Mouse (Mus musculus): ENCODE data around the gene Col6a5. TPM values are rescaled to one million over a fixed set of nuclear protein-coding genes. Genes with fewer than 3 reads are reported as not detected.

The Col6a5 gene
- polyA plus RNA-seq, 1 experiment from 2014 or later: 0.10 TPM

DNA sequence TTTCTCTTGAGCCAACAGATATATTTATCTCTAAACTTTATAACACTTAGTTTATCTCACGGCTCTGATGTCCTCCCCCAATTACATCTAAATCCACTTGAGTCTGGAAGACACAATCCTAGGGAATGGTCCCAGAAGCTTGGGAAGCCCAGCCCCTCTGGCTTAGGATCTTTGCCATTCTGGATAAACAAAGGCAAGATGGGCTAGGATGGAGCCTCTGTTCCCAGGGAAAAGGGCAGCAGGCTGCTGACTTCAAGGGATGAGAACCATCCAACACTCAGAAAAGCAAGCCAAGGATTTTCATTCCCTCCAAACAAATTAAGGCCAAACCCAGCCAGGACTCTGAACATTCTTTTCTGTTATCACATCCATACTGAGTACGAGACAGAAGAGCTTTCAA lies 51.1 kb downstream of the Col6a5 start:
- Histone ChIP-seq H3K9ac (no peak overlapping the region), H3K4me1 (no peaks in the 10 kb centered on the region), H3K27ac (no peak overlapping the region), H3K27me3 (no peaks in the 10 kb centered on the region), H3K9me3 (0 out of 2 replicates have a peak, but pooled peaks cover 3% of the 10 kb centered on the region), H3K4me2 (no peak overlapping the region), H3K36me3 (no peaks in the 10 kb centered on the region), H3K4me3 (no peak overlapping the region)
- no peak for ATAC-seq (ENCODE audit: insufficient number of reproducible peaks, insufficient read depth, low FRiP score, low TSS enrichment, low read depth)
- 90% methylated on average over 2 of the region's 2 CpGs for WGBS

GRCm38 (mm10) chr9:105907411-105907810 lies 53.0 kb downstream of the Col6a5 start:
- H3K27me3 ChIP-seq: no peaks in the 10 kb centered on the region
- 78% methylated on average over 6 of the region's 6 CpGs for WGBS
- ATAC-seq (ENCODE audit: insufficient number of reproducible peaks, insufficient read depth, low FRiP score, low TSS enrichment, low read depth): no peak

GRCm38 (mm10) chr9:105887521-105887920 lies 72.9 kb downstream of the Col6a5 start:
- Histone ChIP-seq H3K27ac (no peak overlapping the region), H3K27me3 (no peaks in the 10 kb centered on the region), H3K9ac (no peak overlapping the region), H3K4me2 (no peak overlapping the region), H3K4me3 (no peak overlapping the region), H3K4me1 (no peaks in the 10 kb centered on the region), H3K9me3 (no peaks in the 10 kb centered on the region), H3K36me3 (no peaks in the 10 kb centered on the region)
- ATAC-seq (ENCODE audit: insufficient number of reproducible peaks, insufficient read depth, low FRiP score, low TSS enrichment, low read depth): no peak
- WGBS: 49% methylated on average over 2 of the region's 2 CpGs

More at GRCm38 (mm10) chr9:105907411-105907810, 53.0 kb downstream of the Col6a5 start:
- 0 out of 2 replicates have a peak, but pooled peaks cover 3% of the 10 kb centered on the region for H3K9me3 ChIP-seq
- no peak overlapping the region for H3K9ac ChIP-seq
- H3K4me2 ChIP-seq: no peak overlapping the region
- no peak overlapping the region for H3K27ac ChIP-seq
- H3K36me3 ChIP-seq: no peaks in the 10 kb centered on the region
- H3K4me1 ChIP-seq: no peaks in the 10 kb centered on the region
- no peak overlapping the region for H3K4me3 ChIP-seq

DNA sequence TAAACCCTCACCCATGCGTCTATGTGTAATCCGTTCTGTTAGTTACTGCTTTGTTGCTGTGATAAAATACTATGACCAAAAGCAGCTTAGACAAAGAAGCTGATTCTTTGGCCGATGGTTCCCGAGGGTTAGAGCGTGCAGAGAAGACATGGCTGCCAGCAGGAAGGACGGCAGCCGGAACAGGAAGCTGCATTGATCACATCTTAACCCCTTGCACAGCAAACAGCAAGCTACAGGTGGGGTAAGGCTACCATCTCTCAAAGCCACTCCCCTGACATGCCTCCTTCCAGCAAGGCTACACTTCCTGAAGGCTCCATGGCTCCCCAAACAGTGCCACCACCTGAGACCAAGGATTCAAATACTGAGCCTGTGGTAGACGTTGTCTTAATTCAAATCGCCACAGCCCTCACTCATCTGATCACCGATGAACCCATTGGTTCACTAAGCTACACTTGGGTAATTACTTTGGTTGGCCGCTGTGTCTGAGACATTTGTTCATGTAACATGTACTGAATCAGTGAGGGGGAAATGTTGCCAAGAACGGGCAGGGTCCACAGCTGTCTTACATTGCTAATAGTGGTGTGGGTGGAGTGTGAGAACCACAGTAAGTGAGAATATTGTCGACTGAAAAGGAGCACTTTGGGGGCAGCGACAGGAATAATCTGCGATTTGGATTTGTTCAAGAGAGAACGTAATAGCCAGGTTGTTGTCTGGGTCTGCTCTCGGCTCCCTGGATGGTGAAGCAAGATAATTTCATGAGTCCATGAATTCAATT lies 75.6 kb downstream of the Col6a5 start:
- ATAC-seq (ENCODE audit: insufficient number of reproducible peaks, insufficient read depth, low FRiP score, low TSS enrichment, low read depth): no peak
- no peaks in the 10 kb centered on the region for H3K27me3 ChIP-seq
- H3K9ac ChIP-seq: no peak overlapping the region
- no peaks in the 10 kb centered on the region for H3K4me1 ChIP-seq
- WGBS: 75% methylated on average over 17 of the region's 17 CpGs
- H3K4me3 ChIP-seq: no peak overlapping the region
- no peaks in the 10 kb centered on the region for H3K9me3 ChIP-seq
- H3K4me2 ChIP-seq: no peak overlapping the region
- H3K27ac ChIP-seq: no peak overlapping the region
- no peaks in the 10 kb centered on the region for H3K36me3 ChIP-seq

GRCm38 (mm10) chr9:105880743-105881142 lies 79.7 kb downstream of the Col6a5 start:
- Histone ChIP-seq H3K27me3 (no peaks in the 10 kb centered on the region), H3K9ac (no peak overlapping the region), H3K4me1 (no peaks in the 10 kb centered on the region), H3K4me3 (no peak overlapping the region), H3K36me3 (no peaks in the 10 kb centered on the region), H3K27ac (no peak overlapping the region), H3K4me2 (no peak overlapping the region), H3K9me3 (no peaks in the 10 kb centered on the region)
- ATAC-seq (ENCODE audit: insufficient number of reproducible peaks, insufficient read depth, low FRiP score, low TSS enrichment, low read depth): no peak
- 78% methylated on average over 4 of the region's 4 CpGs for WGBS

DNA sequence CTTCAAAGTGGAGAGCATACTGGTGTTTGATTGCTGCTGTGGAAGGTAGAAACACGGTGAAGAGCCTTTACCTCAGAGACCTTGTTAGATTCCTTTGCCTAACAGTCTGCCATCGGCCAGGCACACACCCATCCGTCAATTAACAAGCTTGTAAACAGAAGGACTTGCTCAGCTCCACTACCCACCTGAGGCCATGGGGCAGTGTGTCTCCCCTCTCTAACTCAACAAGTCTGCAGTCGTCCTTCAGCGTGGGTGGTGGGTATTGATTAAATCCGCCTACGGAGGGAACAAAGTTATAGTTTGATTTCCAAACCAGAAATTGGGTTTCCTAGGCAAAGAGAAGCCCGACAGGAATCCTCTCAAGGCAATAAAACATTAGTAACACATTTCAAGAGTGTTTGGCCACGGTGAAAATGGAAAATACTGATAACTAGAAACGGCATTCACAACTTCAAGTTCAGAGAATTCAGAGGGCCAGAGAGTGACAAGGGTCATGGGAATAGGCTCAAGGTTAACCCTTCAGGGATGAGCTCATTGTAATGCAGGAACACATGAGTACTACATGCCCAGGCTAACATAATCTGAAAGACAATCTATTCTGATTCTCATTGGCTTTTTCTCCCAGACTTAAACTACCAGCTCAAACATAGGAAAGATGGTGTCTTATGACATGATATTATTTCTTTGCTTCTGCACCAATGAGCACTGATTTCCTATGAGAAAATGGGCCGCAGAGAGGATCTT lies 81.9 kb downstream of the Col6a5 start:
- WGBS: 70% methylated on average over 11 of the region's 11 CpGs
- no peak overlapping the region for H3K4me2 ChIP-seq
- no peak for ATAC-seq (ENCODE audit: insufficient number of reproducible peaks, insufficient read depth, low FRiP score, low TSS enrichment, low read depth)
- H3K27me3 ChIP-seq: no peaks in the 10 kb centered on the region
- no peak overlapping the region for H3K27ac ChIP-seq
- no peaks in the 10 kb centered on the region for H3K36me3 ChIP-seq
- no peaks in the 10 kb centered on the region for H3K9me3 ChIP-seq
- no peaks in the 10 kb centered on the region for H3K4me1 ChIP-seq
- H3K9ac ChIP-seq: no peak overlapping the region
- no peak overlapping the region for H3K4me3 ChIP-seq

- Histone ChIP-seq H3K36me3 (no peaks in the 10 kb centered on the region), H3K27me3 (no peaks in the 10 kb centered on the region), H3K4me1 (no peaks in the 10 kb centered on the region), H3K4me2 (no peak overlapping the region), H3K27ac (no peak overlapping the region), H3K9ac (no peak overlapping the region), H3K9me3 (no peaks in the 10 kb centered on the region), H3K4me3 (no peak overlapping the region)
- WGBS: 86% methylated on average over 4 of the region's 4 CpGs
- no peak for ATAC-seq (ENCODE audit: insufficient number of reproducible peaks, insufficient read depth, low FRiP score, low TSS enrichment, low read depth)
Measured at GRCm38 (mm10) chr9:105876124-105876523, 84.3 kb downstream of the Col6a5 start.

DNA sequence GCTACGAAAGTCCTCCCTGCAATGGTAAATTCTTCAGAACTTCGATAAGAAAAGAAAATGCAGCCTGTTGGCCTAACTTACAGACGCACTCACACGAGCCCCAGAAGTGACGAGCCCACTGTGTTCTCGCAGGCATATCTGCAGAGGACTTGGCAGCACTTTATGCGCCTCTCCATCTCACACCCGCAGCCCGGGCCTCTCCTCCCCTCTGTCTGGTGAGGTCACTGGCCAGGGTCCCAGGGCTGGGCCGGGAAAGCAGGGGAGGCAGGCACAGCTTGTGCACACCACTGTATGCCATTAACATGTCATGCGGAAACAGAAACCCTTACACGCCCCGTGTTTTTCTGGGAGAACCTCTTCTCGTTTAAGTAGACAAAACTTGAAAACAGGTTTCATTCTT lies 88.8 kb downstream of the Col6a5 start:
- no peaks in the 10 kb centered on the region for H3K36me3 ChIP-seq
- no peaks in the 10 kb centered on the region for H3K27me3 ChIP-seq
- no peak overlapping the region for H3K4me3 ChIP-seq
- H3K9ac ChIP-seq: no peak overlapping the region
- no peaks in the 10 kb centered on the region for H3K9me3 ChIP-seq
- ATAC-seq (ENCODE audit: insufficient number of reproducible peaks, insufficient read depth, low FRiP score, low TSS enrichment, low read depth): no peak
- 71% methylated on average over 14 of the region's 14 CpGs for WGBS
- H3K27ac ChIP-seq: no peak overlapping the region
- no peak overlapping the region for H3K4me2 ChIP-seq
- peaks cover 4% of the 10 kb centered on the region; the same call in 1 of the 2 replicates for H3K4me1 ChIP-seq

- Histone ChIP-seq H3K9ac (no peak overlapping the region), H3K4me2 (no peak overlapping the region)
- WGBS: 15% methylated on average over 6 of the region's 6 CpGs
Measured at GRCm38 (mm10) chr9:105857773-105858172, 102.7 kb downstream of the Col6a5 start.

GRCm38 (mm10) chr9:105852778-105853065 lies 107.7 kb downstream of the Col6a5 start:
- WGBS: 71% methylated on average over 1 of the region's 1 CpGs

More at GRCm38 (mm10) chr9:105857773-105858172, 102.7 kb downstream of the Col6a5 start:
- Histone ChIP-seq H3K27me3 (0 out of 2 replicates have a peak, but pooled peaks cover 4% of the 10 kb centered on the region), H3K27ac (no peak overlapping the region), H3K9me3 (no peaks in the 10 kb centered on the region), H3K4me1 (no peaks in the 10 kb centered on the region), H3K36me3 (no peaks in the 10 kb centered on the region), H3K4me3 (no peak overlapping the region)
- ATAC-seq (ENCODE audit: insufficient number of reproducible peaks, insufficient read depth, low FRiP score, low TSS enrichment, low read depth): no peak

DNA sequence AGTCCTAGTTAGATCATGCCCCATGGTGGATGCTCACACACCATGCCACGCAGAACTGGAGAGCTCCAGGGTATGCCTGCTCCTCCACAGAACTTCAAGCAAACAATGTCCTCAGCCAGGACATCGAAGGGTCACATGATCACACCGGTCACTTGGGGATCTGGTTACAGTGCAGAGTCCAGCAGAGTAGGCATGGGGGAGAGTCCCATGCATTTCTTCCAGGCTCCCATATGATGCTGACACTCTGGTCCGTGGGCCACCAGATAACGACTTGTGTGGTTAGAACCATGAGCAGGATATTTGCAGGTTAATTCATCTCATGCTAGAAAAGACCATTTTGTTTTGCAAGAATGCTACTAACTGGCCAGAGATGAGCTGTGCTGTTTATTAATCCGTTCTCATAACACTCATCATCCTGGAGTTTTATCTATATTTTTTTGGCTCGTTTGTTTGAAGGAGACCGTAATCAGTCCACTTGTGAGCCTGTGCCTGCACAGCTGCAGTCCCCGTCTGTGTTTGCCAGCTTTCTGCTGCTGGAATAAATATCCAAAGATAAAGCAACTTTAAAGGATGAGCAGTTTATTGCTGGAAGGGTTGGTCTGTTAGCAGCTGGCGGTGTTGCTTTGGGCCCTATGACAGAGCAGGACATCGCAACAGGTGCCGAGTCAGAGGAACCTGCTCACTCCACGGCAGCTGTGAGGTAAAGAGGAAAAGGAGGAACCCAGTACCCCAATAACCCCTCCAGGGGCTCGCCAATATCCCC lies 108.2 kb downstream of the Col6a5 start:
- ATAC-seq (ENCODE audit: insufficient number of reproducible peaks, insufficient read depth, low FRiP score, low TSS enrichment, low read depth): no peak
- H3K27me3 ChIP-seq: no peaks in the 10 kb centered on the region
- no peaks in the 10 kb centered on the region for H3K4me1 ChIP-seq
- no peak overlapping the region for H3K4me3 ChIP-seq
- H3K9me3 ChIP-seq: no peaks in the 10 kb centered on the region
- no peak overlapping the region for H3K27ac ChIP-seq
- no peaks in the 10 kb centered on the region for H3K36me3 ChIP-seq
- WGBS: 80% methylated on average over 14 of the region's 14 CpGs
- no peak overlapping the region for H3K9ac ChIP-seq
- no peak overlapping the region for H3K4me2 ChIP-seq

More at GRCm38 (mm10) chr9:105852778-105853065, 107.7 kb downstream of the Col6a5 start:
- no peaks in the 10 kb centered on the region for H3K36me3 ChIP-seq
- no peak overlapping the region for H3K27ac ChIP-seq
- H3K4me1 ChIP-seq: no peaks in the 10 kb centered on the region
- H3K4me3 ChIP-seq: no peak overlapping the region
- H3K27me3 ChIP-seq: no peaks in the 10 kb centered on the region
- no peak overlapping the region for H3K4me2 ChIP-seq
- no peak overlapping the region for H3K9ac ChIP-seq
- H3K9me3 ChIP-seq: no peaks in the 10 kb centered on the region
- no peak for ATAC-seq (ENCODE audit: insufficient number of reproducible peaks, insufficient read depth, low FRiP score, low TSS enrichment, low read depth)
